Mouse (Mus musculus) thymus, adult 2 months (tissue): ENCODE measurements around the gene Cnih3.

Source experiments
- CTCF ChIP-seq: fragments of 200-500 bp; IDR thresholded peaks from 2 replicates; pipeline ENCODE4 v1.5.1; 2012; ENCODE audit warnings: mild to moderate bottlenecking, control low read depth, low read length, moderate library complexity, borderline replicate concordance; ENCODE audit not compliant: control insufficient read depth, poor library complexity, insufficient read depth; ENCODE audit errors: extremely low read depth
- POLR2A ChIP-seq: fragments of 200-500 bp; IDR thresholded peaks from 2 replicates; pipeline ENCODE4 v1.6.1; 2012; ENCODE audit warnings: mild to moderate bottlenecking, low read length, control low read depth, moderate library complexity; ENCODE audit not compliant: control insufficient read depth, poor library complexity, insufficient read depth; ENCODE audit errors: extremely low read depth

DNA sequence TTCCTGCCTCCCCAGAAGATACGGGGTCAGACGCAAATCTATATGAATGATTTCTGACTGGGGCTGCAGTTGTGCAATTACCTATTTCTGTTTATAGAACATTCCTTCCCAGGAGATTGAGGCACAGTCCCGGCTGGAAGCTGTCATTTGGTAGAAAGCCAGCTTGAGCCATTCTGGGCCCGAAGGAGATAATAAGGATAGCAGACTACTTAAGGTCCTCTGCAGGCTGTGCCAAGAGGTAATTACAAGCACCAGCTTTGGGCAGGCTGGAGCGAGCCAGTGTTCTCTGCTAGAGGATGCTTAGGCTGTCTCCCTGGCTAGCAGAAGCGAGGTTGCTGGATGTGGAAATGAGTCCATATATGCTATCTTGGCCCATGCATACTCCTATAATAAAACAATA is 70.4 kb downstream of the Cnih3 start:
- no peak for TF ChIP-seq CTCF
- no peak for TF ChIP-seq POLR2A
